Mouse (Mus musculus): Measurements from ENCODE around the gene Psmb3. TPM values are rescaled to one million over a fixed set of nuclear protein-coding genes. Genes with fewer than 3 reads are reported as not detected.
"Not testable (repeated sequence)": the region's sequence is repeated elsewhere in the genome, so short reads cannot be mapped to it uniquely, and the experiment has no call there.

Psmb3 gene
- polyA plus RNA-seq, 3 experiments from 2014 or later: 461 to 576 (median 475) TPM

DNA sequence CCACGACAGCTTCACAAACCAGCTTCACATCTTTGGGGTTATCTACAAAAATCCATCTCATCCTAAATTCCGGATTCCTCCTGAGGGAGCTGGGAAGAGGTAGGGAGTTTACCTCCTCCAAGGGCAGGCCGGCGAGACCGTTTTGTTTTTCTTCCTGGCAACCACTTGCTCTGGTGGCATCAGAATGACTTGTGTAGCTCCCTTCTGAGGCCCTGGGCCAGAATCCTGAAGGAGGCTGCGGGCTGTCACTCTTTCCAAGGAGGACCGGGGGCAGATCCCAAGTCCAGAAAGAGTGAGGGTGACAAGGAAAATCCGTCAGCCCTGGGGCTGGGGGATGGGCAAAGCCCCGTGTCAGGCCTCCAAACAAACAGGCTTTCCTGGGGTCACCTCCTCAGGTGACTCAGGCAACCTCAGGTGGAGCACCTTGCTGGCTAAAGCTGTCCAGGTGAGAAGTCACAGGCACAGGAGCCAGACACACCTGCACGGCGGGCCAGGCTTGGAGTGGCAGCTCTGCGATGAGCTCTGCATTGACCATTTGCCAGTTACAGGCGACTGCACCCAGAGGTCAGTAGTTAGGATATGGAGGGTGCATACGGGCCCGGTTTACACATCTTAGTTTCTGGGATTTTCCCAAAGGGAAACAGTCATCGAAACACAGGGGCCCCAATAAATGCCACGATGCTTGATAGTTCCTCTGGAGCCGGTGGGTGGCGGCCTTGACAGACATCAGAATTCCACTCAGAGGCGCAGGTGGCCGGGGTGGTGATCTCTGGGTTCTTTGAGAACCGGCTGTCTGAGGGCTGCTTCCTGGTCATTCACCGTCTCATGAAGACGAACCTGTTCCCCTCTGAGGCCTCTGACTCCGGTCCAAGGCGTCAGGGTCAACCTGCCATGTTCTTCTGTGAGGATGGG, 14.4 kb downstream of the Psmb3 start:
- no peak for ATAC-seq

DNA sequence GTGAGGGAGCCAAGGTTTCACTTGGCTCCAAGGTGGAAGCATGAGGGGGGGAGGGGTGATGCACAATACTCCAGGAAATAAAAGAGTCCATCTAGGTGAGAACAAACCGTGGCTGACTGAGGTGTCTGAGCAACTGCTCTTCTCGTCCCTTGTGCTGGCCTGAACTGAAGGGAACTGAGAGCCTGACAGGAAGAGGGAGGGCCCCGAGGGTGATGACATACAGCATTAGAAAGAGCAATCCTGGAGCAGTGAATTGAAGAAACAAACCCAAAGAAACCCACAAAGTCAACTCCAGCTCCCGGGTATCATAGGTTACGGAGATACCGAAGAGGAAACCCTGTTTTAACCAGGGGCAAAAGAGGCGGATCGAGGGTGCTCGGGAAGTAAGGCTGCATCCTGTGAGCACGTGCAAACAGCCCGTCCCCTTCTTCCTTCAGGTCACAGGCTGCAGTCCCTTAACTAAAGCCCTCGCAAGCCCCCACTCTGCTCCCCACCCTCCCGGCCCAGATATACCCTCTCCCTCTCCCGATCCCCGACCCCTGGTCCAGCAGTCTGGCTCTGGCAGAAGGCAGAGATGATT, 15.2 kb downstream of the Psmb3 start:
- ATAC-seq: no peak

DNA sequence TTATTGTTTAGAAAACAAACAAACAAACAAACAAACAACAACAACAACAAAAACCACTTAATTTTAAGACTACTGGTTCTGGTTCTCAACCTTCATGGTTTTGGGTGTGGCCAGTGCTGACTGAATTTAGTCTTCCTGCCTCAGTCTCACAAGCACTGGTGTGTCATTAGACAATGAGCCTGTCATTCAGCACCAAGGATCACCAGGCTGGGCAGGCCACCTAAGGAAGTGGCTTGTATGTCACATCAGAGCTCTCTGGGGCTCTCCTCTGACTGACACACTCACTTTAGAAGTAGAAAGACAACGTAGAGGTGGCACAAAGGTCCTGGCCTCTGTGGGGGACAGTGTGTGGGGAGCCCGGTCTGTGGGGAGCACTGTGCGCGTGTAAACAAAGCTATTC, 15.8 kb downstream of the Psmb3 start:
- peak; percentile 58 for ATAC-seq

DNA sequence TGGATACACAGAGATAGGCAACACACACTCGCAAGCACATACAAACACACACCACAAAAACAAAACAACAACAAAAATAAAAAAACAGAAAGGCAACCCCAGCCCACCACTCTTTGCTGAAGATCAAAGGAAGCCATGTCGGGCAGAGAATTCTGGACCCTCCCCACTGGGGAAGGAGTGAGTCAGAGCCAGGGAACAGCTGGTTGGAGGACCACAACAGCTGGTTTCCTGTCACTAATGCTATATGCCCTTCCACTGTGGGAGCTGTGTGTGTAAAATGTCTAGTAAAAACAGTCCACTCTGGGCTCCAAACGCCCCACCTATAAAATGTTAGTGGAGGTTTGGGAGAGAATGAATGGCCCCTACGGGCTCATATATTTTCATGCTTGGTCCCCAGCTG, 18.1 kb downstream of the Psmb3 start:
- ATAC-seq: no peak

DNA sequence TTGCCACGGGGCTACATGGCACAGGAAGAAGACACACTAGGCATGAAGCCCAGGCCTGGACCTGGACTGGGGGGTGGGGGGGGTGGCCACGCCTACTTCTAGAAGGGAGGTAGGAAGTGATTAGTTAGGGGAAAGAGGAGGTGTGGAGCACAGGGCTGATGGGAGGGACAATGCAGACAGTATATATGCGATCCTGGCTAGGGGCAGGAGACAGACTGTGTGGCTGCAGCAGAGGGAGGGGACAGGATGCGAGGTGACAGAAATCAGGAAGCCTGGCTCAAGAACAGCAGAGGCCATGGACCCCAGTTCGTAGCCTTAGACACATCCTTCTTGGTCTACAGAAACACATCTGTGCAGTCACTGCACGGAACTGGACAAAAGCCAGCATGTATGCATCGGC, 20.5 kb downstream of the Psmb3 start:
- no peak for ATAC-seq

DNA sequence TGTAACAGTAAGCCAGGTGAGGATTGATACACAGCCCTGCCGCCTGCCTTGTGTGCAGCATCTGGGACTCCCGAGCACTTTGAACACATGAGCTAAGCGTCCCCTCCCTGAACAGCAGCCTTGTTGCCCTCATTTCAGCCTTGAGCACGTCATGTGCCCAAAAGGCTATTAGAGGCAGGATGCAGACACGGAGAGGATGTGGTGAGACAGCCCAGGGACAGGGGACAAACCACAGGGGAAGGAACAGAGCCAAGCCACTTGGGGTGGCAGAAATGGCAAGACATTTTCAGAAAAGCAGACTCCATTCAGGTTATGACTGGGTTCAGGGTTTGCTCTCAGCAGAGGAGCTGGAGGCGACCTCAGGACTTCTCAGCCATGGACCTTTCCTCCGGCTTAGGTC, 25.1 kb downstream of the Psmb3 start:
- ATAC-seq: peak; percentile 98

DNA sequence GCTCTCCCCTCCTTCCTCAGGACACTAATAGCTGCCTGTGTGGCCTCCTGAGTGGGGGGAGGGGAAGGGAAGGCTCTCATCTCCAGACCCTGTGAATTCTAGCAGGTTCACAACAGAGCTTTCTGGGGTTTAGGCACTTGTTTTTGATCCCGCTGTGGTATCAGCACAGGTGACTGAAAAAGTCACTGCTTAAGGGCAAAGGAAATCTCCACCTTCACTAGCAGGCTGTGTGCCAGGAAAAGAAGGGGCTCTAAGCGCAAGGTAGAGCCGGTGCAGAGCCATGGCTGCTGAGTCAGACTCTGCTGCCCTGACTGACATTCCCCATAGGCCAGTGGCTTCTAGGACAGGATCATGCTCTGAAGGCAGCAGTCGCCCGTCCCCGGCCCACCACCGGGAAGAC, 25.5 kb downstream of the Psmb3 start:
- ATAC-seq: peak; percentile 51

DNA sequence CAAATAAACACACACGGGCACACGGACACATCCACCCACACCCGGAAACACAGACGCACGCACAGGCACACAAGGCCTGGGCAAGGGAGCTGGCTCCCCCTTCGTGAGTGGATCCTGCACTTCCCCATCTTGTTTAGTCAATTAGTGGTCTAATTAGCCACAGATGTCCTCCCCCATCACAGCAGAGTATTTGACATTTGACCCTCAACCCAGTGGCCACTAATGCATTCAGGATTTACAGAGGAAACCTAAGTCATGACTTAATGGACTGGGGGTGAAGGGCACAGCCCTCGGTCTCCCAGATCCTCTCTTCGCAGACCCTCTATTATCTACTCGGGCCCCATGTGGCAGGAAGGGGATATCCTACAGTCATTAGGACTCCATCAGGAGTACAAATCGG, 30.5 kb downstream of the Psmb3 start:
- no peak for ATAC-seq

DNA sequence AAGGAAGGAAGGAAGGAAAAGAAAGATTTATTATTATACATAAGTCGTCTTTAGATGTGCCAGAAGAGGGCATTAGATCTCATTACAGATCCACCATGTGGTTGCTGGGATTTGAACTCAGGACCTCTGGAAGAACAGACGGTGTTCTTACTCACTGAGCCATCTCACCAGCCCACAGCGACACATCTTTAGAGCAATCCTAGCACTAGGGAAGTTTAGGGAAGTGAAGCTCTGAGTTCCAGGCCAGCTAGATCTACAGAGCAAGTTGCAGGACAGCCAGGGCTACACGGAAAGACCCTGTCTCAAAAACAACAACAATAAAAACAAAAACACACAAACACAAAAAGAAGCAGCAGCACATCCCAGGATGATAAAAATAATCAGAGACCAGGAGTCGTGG, 31.6 kb downstream of the Psmb3 start:
- not testable (repeated sequence) for ATAC-seq

DNA sequence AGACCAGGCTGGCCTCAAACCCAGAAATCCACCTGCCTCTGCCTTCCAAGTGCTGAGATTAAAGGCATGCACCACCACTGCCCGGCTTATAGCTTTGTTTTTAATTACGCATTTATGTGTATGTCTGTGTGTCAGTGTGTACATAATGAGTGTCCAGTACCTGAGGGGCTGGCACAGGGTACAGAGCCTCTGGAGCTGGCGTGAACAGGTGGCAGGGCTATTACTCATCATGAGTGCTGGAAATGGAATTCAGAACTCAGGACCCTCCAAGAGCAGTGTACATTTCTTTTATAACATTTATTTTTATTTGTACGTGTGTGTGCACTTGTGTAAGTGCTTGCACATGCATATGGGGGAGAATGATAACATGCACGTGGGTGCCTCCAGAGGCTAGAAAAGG, 33.4 kb downstream of the Psmb3 start:
- ATAC-seq: no peak

DNA sequence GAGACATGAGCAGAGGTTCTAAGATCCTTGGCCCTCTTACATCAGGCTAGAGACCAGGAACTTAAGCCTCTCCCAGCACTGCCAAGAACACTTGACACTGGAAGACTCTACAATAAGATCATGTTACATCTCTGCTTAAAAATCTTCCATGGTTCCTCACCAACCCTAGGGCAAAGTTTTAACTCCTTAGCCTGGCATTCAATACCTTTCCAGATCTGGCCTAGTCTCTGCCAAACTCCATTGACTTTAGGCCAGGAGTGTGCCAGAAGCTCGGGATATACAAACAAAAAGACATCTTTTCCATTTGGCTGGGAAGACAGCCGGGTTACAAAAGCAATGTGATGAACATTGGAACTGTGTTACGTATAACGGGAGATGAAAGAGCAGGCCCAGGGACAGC, 34.4 kb downstream of the Psmb3 start:
- ATAC-seq: no peak

DNA sequence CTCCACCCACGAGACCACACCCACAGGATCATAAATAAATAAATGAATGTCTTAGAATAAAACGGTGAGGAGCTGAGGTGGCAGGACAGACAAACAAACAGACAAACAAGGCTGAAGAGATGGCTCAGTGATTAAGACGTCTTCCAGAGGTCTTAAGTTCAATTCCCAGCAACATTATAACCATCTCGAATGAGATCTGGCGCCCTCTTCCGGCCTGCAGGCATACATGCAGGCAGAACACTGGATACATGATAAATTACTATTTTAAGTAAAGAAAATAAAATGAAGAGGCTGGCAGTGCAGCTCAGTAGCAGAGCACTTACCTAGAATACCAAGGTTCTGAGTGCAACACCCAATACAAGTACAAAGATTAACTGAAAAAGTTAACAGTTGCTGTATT, 35.5 kb downstream of the Psmb3 start:
- ATAC-seq: no peak

DNA sequence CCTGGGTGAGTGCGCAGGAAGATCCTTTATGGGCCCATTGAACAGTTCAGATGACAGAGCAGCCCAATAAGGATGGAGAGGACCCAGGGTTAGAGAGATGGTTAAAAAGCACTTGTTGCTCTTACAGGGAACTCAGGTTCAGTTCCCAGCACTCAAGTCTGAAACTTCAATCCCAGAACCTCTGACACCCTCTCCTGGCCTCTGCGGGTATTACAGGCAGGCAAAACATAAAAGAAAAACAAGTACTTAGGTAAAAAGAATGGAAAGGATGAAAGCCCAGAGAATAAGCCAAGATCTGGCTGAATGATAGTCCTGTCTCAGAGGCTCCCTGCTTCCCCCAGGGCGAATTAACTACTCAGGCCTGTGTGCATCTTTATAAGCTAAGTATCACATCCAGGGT, 36.0 kb downstream of the Psmb3 start:
- ATAC-seq: no peak

DNA sequence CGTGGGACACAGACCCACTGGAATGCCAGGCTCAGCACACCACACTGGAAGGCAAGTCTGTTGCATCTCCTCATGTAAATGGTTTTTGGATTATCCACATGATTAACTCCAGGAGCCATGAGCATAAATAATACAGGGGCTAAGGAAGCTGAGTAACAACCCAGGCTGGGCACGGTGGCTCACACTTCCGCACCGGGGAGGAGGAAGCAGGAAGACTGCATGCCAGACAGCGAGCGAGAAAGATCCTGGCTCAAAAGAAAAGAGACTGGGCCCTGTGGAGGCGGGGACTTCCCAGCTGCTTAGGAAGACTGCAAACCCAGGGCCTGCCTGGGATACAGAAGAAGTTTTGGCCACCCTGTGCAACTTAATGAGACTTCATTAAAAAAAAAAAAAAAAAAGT, 37.0 kb downstream of the Psmb3 start:
- ATAC-seq: no peak

DNA sequence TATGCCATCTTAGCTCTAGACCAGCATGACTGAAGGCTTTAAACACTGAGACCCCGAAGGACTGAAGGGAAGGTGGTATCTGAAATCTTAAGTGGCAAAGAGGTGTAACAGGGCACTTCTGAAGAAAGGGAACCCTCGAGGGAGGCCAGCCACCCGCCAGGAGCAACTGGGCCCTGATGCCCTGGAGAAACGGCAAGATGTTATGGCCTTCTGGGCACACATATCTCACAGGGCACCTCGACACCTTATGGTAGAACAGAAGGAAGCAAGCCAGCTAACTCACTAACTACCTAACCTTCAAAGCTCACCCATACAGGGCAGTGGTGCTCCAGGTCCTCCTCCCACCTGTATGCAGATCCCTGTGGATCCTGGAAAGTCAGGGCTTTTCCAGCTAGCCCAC, 39.0 kb downstream of the Psmb3 start:
- no peak for ATAC-seq

DNA sequence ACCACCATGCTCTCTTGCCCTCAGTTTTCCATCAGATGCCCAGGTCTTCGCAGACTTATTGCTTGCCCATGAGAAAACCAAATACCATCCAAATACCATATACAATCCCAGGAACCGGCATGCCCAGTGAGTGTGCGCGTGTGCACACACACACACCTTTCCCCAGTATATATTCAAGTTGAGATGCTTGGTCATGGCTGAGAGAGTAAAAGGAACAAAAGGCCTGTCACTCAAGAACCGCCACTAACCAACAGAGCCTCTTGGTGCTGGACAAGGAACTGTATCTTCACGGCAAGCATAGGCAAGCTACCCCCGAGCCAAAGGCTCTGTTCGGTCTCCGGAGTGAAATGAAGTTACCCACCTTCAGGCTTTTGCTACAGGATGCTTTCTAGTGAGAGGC, 39.4 kb downstream of the Psmb3 start:
- no peak for ATAC-seq

DNA sequence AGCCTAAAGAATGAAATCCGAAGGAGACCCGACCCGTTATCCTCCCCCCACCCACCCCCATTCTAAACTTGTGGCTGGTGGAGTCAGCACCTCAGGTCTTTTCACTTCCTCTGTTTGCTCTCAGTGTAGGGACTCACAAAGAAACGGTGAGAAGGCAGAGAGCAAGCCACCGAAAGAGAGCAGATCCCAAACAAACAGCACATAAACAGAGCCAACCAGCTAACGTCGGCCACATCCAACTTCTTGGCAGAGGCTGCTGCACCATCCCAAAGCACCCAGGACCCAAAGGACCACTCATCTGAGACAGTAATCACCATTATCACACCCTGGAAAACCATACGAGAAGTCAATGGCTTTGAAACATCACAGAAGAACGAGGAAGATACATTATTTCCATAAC, 40.2 kb downstream of the Psmb3 start:
- ATAC-seq: no peak

DNA sequence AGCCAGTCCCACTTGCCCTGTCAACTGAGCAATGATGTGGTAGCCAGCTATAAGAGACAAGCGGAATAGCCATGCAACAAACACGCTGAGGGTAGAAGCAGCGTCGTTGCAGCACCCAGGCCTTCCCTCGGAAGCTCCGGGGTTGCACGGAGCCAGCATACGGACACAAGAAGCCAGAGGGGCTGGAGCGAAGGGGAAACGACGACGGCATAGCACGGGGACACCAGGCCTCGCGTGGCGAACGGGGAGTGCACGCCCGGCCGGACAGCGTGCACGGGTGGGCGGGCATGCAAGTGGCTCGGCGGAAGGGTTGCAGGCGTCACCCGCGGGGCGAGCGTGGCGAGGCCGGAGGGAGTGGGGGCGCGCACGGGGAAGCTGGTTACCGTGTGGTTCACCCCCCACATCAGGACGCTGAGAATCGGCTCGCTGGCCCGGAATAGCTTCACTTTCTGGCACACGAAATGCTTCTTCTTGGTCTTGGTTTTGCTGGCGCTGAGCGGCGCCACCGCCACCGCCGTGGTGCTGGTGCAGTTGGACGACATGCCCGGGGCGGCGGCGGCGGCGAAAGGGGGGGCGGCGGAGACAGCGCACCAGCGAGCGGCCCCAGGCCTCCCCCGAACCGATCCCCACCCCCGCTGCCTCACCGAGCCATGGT, 41.0 kb downstream of the Psmb3 start, which contains the start of gene Pip4k2b:
Gene Pip4k2b, minus strand, starts transcription at position 642 of the 655 bp plus-strand sequence.
- no peak for ATAC-seq

DNA sequence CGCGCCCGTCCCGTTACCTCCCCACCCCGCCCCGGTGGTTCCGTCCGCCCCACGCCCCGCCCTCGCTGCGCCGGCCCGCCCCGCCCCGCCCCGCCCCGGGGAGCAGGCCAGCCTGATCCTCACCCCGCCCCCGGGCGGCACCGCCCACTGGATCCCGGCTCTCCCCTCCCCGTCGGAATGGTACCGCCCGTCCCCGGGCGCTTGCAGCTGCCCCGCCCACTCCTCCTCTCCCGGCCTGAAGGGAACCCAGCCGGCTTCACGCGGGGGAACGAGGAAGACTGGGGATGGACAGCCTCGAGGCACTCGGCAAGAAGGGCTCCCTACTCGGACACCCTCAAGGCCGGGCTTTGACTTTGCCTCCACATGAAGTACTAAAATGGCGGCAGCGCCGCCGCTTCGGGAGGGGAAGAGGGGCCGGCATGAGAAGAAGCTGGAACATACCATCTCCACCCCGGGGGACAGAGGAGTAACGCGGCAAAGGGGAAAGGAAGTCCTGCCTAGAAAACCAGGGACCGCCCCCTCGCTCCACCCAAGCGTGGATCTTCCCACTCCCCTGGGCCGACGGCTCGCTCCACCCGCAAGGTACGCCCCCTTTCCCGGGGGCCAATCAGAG, 41.6 kb downstream of the Psmb3 start:
- ATAC-seq: peak; percentile 93

DNA sequence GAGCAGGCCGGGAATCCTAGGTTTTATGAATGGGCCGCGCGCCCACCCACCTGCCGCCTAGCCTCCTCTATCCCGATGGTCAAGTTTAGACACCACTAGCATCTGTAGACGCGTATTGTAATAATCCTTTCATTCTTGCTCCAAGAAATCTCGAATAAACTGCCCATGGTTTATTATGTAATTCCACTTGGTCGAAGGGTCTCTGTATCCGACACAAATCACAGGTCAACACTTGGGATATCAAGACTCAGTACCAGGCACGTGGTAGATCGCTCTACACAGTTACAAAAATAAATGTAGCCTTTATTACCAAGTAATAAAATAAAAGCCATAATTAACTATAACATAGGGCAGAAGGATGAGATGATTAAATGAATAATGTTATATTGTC, 42.1 kb downstream of the Psmb3 start:
- ATAC-seq: no peak

DNA sequence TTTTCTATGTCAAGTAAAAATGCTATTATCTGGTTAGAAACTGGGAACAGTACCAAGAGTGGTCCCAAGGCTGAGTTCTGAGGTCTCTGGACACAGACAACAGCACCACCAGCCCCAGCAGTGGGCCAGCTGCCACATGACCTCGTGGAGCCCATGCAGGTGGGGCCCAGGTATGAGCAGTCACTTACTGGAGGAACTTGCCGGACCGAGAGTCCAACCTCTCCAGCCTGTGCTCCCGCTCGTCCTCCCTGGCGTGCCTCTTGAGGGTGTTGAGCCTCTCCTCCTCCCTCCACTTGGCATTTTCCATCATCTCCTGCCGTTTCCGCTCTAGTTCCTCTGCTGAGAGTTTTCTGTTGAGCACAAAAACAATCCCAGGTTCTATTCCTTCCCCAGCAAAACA, 44.6 kb downstream of the Psmb3 start:
- ATAC-seq: no peak

DNA sequence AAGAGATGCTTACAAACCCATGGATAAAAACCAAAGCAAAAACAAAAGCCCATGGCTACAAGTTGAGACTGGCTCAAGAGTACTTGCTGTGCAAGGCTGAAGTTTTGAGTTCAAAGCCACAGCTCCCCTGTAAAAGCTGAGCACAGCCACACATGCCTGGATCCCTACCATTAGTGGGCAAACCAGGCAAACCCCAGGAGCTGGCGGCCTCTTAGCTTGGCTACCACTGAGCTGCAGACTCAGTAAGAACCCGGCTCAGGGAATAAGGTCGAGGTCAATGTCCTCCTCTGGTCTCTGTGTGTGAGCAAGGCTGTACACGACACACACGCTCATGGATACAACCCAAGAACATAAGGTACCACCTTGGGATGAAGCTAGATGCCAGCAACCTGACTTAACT, 45.3 kb downstream of the Psmb3 start:
- no peak for ATAC-seq

DNA sequence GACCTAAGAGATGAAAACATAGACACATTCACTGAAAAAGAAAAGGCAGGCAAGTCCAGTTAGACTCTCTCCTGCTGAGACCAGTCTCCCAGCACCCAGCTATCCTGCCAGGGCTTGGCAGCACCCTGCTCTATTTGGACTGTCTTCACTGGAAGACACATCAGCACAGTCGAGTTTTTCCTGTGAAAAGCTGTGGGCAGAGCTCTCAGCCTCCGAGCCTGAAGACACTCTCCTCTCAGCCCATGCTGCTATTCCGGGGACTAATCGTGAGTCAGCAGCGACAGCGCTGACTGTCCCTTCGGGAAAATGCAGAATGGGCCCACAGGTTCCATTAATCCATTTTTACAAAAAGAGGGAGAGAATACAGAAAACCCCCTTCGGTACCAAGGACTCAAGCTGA, 50.1 kb downstream of the Psmb3 start:
- no peak for ATAC-seq
